Mouse (Mus musculus) lung, postnatal 10 days (tissue): ENCODE results near the gene Nkx2-9.

Experiments used
- DNase-seq: peaks from one replicate; pipeline ENCODE4 v3.0.0; 2021

The Nkx2-9 gene

DNA sequence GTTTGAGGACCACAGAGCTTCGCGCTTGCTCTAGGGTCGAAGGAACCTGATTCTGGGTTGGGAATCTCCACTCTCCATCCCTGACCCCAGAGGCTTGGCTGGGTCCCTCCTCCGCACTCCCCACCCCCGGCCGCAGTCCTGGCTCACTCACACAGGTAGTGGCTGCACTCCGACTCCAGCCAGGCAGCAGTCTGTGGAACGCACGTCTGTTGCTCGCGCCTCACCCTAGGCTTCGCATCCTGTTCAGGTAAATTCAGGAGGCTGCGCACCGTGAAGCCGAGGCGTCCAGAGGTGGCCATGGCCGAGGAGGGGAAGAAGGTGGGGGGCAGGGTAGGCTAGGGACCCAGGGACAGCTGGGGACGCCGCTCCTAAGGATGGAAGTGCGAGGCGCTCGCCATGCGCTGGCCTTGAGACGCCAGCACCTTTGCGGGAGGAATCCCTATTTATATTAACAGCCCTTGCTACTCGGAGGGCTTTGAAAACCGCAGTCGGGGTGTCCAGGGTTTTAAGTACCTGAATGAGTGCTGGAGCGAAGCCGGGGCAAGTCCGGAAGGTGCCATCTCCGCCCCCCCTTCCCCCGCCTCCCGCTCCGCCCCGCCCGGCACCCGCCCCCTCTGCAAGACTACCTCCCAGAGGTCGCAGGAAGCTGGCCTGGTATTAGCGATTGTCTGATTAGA lies at the start of gene Nkx2-9:
Gene Nkx2-9, minus strand, starts transcription at position 524 of the 677 bp plus-strand sequence.
- DNase-seq = no peak

DNA sequence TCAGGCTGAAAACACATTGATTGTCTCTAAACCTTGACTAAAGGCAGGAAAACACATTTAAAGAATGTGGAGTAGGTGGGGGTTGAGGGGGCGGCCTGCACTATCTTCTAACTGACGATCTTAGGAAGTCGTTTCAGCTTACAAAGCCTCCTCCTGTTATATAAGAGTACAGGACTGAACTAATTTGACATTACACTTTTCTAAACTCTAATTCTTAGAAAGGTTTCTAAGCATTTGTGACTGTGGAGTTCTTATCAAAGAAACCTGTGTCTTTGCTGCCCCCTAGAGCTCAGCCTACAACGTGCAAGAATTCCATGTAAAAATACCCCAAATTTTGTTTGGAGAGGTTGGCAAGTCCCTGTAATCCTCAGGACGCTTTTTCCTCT lies 24.1 kb upstream of the Nkx2-9 start:
- DNase-seq = peak; percentile 69

DNA sequence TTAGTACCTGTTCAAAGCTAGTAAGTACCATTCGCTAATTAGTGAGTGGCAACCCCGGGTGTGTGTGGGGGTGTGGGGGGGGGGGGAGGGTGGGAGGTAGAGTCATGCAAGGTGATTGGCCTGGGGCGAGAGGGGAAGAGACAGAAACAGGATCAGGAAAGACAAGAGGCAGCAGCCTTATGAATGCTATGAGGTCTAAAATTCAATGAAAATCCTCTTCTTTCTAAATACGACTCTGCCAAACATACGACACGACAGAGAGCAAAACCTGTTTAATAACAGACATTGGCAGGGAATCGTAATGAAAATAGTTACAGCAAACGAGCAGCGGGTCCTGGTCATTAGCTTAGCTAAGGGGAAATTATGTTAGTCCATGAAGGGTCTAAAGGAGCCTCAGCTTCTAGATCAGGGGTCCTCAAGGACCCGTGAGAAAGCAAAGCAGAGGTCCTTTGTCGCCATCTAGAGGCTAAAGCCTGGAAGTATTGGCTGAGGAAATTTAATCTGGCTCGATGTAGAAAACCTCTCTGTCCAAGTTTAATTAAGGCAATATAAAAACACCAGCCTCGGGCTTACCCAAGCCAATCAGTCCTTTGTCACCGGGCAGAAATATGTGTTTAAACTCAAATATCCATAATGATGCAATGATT lies 23.6 kb upstream of the Nkx2-9 start:
- peak; percentile 53 for DNase-seq

DNA sequence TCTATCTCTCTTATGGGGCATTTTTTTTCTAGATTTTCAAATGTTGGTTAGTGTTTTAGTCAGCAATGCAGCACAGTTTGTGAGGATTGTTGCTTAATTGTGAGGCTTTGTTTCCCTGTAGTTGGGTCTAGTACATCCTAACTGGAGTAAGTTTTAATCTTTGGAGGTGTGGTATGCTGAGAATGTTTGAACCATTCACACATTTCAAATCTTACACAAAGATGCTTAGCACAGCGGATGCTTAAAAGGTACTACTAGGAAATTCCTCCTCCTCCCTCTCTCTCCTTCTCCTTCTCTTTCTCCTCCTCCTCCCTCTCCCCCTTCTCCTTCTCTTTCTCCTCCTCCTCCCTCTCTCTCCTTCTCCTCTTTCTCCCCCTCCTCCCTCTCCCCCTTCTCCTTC lies 3.0 kb upstream of the Nkx2-9 start:
- no peak for DNase-seq

DNA sequence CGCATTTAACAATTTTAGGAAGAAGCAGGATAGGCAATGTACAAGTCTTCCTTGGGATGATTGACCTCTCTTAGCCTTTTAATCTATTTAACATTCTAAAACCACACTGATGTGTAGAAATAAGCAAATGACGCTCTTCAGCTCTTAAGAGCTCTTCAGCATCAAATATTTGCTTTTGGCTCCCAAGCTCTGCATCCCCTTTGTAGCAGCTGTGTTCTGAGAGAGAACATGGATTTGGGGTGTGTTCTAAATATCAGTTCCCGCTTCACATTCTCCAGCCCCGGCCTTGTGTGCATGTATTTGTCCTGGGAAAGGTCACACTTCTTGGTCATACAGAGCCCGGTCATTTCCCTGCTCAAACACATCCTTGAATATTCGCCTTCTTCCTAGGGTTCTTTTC lies 2.3 kb upstream of the Nkx2-9 start:
- no peak for DNase-seq

DNA sequence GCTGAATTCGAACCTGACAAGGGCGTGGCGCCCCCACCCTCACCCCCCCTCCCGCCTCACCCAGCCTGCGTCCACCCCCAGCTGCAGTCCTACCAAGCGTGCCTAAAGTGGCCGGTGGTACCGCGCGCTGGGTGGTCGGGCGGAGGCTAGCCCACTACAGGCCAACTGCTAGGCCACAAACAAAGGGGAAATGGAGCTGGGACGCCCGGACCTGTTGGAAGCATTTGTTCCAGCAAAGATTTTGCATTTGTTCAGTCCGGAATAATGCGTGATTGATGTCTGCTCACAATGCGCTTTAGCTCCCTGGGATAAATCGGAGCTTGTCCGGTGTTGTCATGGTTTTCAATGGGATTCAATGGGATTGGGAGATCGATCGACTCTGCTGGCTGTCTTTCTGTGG lies 1.4 kb upstream of the Nkx2-9 start:
- no peak for DNase-seq

DNA sequence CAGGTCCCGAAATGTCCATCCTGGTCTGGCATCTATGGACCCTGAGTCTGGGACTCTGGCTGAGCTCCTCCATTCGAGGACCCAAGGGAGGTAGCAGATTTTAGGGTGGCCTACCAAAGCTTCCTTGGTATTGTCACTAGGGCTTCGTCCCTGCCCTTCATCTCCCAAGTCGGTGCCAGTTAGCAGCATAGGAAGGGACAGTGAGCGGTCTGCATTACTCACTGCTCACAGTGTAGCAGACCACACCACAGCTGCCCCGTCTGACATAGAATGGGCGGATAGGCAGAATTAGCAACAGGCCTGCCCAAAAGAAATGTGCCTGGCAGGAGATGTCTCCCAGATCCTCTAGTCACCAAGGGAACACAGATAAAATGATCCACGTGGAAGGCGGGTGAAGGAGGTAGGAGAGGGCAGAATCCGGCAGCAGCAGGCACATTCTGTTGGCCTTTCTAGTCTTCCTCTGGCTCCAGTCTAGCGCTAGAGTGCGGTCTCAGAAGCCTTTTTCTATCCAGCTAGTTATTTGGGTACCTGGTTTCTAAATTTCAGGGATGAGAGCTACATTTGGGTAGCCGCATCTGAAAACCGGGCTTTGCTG lies 929 bp upstream of the Nkx2-9 start:
- DNase-seq = no peak

DNA sequence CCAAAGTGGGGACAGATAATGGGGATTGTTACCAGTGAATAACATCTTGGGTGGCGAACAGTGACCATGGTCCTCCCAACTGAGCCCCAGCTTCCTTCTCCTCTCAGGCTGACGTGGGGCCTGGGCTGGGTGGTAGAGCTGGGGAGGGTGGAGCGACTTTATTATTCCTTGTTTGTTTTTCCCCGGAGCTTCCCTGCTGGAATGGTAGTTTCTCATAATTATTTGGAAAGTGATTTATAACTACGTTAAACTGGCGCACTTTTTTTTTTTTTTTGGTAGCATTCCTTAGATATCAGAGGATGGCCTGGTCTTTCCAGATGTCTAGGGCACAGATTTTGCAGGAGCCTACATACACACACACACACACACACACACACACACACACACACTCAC lies 350 bp upstream of the Nkx2-9 start:
- no peak for DNase-seq

DNA sequence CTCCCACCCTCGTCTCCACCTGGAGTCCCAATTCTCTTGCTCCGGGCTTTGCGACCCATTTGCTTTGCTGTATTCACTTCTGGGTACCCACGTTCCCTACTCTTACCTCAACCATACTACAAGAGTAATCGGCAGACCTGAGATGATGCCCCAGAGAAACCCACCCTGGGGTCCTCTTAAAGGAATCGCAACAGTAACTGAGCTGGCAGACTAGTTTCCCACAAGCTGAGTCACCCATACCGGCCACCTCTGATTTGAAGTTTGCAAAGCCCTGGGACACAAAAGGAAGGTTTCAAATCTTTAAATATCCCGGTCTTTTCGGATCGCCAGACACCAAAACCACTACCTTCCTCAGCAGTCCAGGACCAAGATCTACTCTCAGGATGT lies 742 bp downstream of the Nkx2-9 start:
- DNase-seq = no peak

DNA sequence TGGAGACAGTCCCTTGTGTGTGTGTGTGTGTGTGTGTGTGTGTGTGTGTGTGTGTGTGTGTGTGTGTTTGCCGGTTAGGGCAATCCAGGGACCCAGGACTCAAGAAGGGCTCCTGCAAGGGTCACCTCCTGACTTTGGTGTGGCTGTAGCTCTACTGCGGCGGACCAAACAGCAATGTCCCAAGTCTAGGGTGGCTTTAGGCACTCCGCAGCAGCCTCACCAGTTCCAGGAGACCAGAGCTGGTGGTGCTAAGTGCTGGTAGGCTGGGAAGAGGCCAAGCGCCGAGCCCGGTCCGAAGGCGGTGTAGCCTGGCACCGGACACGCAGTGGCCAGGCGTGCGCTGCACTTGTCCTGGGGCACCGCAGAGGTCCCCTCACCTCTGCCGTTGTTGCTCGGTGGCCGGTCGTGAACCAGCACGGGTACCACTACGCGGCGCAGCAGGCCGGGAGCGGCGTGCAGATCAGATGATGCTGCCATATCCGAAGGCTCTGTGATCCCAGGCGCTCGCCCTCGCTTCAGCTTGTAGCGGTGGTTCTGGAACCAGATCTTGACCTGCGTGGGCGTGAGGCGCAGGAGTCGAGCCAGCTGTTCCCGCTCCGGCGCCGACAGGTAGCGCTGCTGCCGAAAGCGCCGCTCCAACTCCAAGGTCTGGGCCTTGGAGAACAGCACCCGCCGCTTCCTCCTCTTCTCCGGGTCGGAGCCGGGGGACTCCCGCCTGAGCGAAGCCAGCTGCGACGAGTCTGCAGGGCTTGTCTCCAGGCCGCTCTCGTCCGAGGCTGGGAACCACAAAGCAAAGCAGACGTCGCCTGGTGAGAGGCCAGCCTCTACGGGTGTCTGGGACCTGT lies 1.4 kb downstream of the Nkx2-9 start:
- DNase-seq = no peak

DNA sequence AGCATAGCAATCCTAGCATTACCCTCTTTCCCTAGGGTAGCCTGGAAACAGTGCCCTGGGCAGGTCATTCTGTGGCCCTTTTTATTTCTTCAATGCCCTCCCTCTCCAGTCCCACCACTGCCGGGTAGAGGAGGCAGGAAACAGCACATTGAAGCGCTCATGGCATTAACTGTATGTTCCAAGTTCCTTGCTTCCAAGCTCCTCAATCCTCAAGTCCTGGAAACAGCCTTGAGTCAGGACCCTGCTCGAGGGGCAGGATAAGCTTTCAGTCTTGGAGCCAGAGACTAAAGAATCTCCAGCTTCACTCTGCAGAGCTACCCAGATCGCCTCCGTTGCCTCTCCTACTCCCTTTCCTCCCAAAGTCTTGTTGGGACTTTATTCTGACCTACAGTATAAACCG lies 2.2 kb downstream of the Nkx2-9 start:
- DNase-seq = no peak

DNA sequence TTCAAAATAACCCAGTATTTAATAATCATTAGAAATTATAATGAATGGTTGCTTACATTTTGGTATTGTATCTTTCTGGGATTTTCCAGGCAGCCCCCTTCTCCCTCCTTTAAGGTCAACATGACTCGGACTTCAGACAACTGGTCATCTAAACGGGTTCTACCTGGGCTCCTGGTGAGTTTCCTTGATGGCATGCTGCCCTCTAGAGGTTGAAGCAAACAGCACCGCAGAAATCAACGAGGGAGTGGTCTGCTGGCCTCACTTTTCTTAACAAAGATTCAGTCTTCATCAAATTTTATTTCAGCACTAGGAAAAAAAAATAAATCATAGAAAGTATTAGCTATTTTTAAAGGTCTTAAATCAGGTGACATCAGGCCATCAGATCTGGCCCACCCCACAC lies 21.4 kb downstream of the Nkx2-9 start:
- DNase-seq = peak; percentile 41

DNA sequence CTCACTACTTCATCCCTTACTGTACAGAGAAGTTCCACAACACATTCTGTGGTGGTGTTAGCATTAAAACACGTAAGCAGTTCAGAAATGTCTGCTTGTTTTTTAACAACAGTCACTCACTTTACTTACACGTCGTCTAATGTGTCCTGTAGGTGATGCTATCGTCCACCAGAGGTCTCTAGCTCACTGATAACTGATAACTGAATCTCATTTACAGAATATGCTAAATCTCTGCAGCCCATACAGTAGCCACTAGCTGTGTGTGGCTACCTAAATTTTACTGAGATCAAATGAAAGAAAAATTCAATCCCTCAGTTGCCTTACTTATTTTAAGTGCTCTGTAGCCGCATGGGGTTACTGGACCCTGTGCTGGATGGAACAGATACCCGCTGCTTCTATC lies 25.3 kb downstream of the Nkx2-9 start:
- no peak for DNase-seq
